Mouse (Mus musculus) liver, postnatal 0 days (tissue): ENCODE data around the gene Trmt1. TPM values are rescaled to one million over a fixed set of nuclear protein-coding genes. Genes with fewer than 3 reads are reported as not detected.

Experiments
- ATAC-seq: fragments of 200-750 bp; cut with Nextera tagmentation; 2 replicates; pipeline ENCODE4 v1.8.0; 2017; ENCODE audit warnings: mild to moderate bottlenecking, moderate library complexity
- DNase-seq: peaks from one replicate; pipeline ENCODE4 v3.0.0-alpha.2; 2016
- H3K27ac ChIP-seq: fragments of 300-500 bp; sonication (generic); 2 replicates; pipeline ENCODE4 v1.5.1; 2014; ENCODE audit warnings: antibody characterized with exemption, moderate library complexity, mild to moderate bottlenecking, low read depth
- H3K27me3 ChIP-seq: fragments of 300-500 bp; sonication (generic); 2 replicates; pipeline ENCODE4 v1.6.1; 2014; ENCODE audit warnings: low read length, control low read depth, mixed read lengths; ENCODE audit not compliant: insufficient read depth
- H3K36me3 ChIP-seq: fragments of 300-500 bp; sonication (generic); replicated peaks from 2 replicates; pipeline ENCODE4 v1.6.1; 2014; ENCODE audit warnings: mild to moderate bottlenecking, control low read depth, low read length, moderate library complexity, mixed read lengths; ENCODE audit not compliant: insufficient read depth
- H3K4me1 ChIP-seq: fragments of 300-500 bp; sonication (generic); 2 replicates; pipeline ENCODE4 v1.6.1; 2014; ENCODE audit warnings: antibody characterized with exemption, mild to moderate bottlenecking, control low read depth; ENCODE audit not compliant: insufficient read depth
- H3K4me2 ChIP-seq: fragments of 300-500 bp; sonication (generic); 2 replicates; pipeline ENCODE4 v1.6.1; 2014; ENCODE audit warnings: low read depth, mild to moderate bottlenecking, low read length, moderate library complexity, mixed read lengths
- H3K4me3 ChIP-seq: fragments of 300-500 bp; sonication (generic); 2 replicates; pipeline ENCODE4 v1.5.1; 2014; ENCODE audit warnings: low read depth, low read length
- H3K9ac ChIP-seq: fragments of 300-500 bp; sonication (generic); replicated peaks from 2 replicates; pipeline ENCODE4 v1.6.1; 2014; ENCODE audit warnings: mild to moderate bottlenecking, moderate library complexity
- H3K9me3 ChIP-seq: fragments of 300-500 bp; sonication (generic); 2 replicates; pipeline ENCODE4 v1.6.1; 2016; ENCODE audit warnings: mild to moderate bottlenecking, control low read depth, low read length, mixed read lengths
- CTCF ChIP-seq: sonication (generic); IDR thresholded peaks from 2 replicates; pipeline ENCODE4 v1.5.1; 2016; ENCODE audit warnings: antibody characterized with exemption, low read depth
- EP300 ChIP-seq: IDR thresholded peaks from 2 replicates; pipeline ENCODE4 v1.6.1; 2016; ENCODE audit warnings: antibody characterized with exemption, low read depth, mild to moderate bottlenecking
- whole genome bisulfite sequencing: fragments of 180-500 bp; shearing (Covaris S2); extraction: QIAGEN DNeasy Blood & Tissue Kit; methylation state at CpG from one replicate; pipeline ENCODE4 v1.1.7; 2014; ENCODE audit not compliant: insufficient replicate concordance; 5-methylcytosine and 5-hydroxymethylcytosine counted together
- polyA plus RNA-seq: library from polyadenylated mRNA; unstranded; fragments of >200 nt; fragmentation: Nextera tagmentation; extraction: Ambion mirVana; gene quantifications from 2 replicates; pipeline ENCODE4 v1.2.1, GENCODE M21; 2015

Gene Trmt1
- polyA plus RNA-seq, 1 experiment from 2014 or later = 21.3 TPM

GRCm38 (mm10) chr8:84739401-84739742 is 53.3 kb downstream of the Trmt1 start:
- ATAC-seq (no peak), DNase-seq (no peak)
- H3K4me2 ChIP-seq = no peak overlapping the region
- no peaks in the 10 kb centered on the region for H3K9me3 ChIP-seq
- peaks cover 28% of the 10 kb centered on the region for H3K4me1 ChIP-seq
- H3K4me3 ChIP-seq = no peak overlapping the region
- H3K36me3 ChIP-seq = no peaks in the 10 kb centered on the region
- WGBS = 45% methylated on average over 1 of the region's 1 CpGs
- H3K27ac ChIP-seq = no peak overlapping the region; the same call in 1 of the 2 replicates
- TF ChIP-seq EP300 = no peak
- no peak for TF ChIP-seq CTCF
- no peak overlapping the region for H3K9ac ChIP-seq
- H3K27me3 ChIP-seq = no peaks in the 10 kb centered on the region

DNA sequence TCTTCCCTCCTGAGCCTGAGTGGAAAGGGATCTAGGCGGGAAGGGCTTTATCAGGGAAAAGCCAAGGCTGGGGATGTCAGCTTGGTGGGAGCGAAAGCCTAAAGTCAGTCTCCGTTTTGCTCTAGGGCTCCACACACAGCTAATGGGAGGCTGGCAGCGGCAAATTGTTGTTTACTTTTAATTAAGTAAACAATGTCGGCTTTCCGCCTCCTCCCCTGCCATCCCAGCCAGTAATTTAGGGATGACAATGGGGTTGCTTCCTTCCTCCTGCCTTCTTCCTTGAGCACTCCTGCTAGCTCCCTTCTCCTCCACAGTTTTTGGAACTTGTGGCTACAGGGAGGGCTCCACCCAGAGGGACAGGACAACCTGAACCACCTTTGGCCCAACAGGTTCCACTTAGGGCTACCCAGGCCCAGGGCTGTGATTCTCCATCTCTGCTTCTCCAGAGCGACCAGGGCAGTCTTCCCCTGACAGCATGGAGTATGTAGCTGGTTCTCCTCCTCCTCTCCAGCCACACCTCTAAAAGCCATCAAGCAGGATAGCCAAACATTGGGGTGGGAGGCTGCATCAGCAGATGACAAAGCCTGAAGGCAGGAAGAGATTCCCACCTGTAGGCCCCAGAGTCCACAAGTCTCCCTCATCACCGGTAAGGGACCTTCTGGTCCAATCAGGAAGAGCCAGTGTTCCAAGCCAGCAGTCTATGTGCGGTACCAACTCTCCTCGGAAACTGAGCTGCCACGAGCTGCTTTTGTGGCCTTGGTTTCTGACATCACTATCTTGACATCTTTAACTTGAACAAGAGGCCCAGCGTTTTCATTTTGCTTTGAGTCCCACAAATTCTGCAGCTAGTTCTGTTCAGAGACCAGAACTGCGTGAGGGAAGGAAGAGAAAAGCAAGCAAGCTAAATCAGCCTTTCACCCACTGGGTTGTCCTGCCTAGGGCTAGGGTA is 55.1 kb downstream of the Trmt1 start:
- Histone ChIP-seq H3K4me1 (peaks cover 42% of the 10 kb centered on the region), H3K4me2 (no peak overlapping the region), H3K9ac (no peak overlapping the region), H3K27ac (no peak overlapping the region), H3K27me3 (no peaks in the 10 kb centered on the region), H3K9me3 (no peaks in the 10 kb centered on the region), H3K4me3 (no peak overlapping the region), H3K36me3 (no peaks in the 10 kb centered on the region)
- WGBS = 66% methylated on average over 13 of the region's 13 CpGs
- no peak for ATAC-seq
- DNase-seq = no peak
- TF ChIP-seq CTCF (no peak), EP300 (no peak)

DNA sequence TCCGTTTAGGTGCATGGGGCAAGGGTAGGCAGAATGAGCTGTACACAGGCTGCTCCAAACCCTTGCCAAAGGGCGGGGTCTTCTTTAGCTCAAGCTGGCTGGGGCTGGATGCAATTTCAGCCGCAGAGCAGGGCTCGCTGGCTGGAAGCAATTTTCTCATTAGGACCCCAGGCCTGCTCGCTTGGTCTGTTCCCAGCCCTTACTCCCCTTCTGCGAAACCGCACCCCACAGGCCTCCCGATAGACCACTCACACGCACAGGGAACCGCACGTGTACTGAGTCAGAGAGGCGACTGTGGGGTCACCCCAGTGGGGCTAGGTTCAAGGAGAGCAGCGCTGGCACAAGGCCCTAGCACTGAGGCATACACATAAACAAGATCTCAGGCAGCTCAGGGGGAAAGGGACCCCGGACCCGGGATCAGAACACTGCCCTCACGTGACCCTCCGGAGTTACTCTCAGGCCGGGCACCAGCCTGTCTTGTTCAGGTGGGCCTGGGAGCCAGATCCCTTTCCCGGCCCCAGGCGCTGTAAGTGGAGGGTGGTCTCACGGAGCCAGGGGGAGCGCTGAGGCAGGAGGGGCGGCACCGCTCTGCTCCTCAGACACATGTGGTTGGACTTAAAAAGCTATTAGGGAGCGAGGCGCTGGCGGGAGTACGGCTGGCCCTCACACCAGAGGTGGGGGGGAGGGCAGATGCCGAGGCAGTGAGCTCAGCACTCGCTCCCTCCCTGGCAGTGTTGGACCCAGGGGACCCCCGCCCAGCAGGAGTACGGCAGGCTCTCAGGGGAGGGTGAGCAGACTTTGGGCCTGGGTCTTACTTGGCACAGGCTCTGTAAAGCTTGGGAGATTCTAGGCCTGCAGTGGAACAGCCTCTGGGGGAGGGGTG is 56.3 kb downstream of the Trmt1 start:
- Histone ChIP-seq H3K9me3 (no peaks in the 10 kb centered on the region), H3K27me3 (no peaks in the 10 kb centered on the region), H3K27ac (no peak overlapping the region), H3K36me3 (no peaks in the 10 kb centered on the region), H3K4me1 (peaks cover 42% of the 10 kb centered on the region), H3K4me2 (no peak overlapping the region), H3K4me3 (no peak overlapping the region), H3K9ac (no peak overlapping the region)
- no peak for TF ChIP-seq EP300
- no peak for TF ChIP-seq CTCF
- ATAC-seq (no peak), DNase-seq (no peak)
- WGBS = 62% methylated on average over 32 of the region's 32 CpGs

- Histone ChIP-seq H3K9ac (no peak overlapping the region; the same call in 1 of the 2 replicates), H3K27ac (no peak overlapping the region), H3K36me3 (no peaks in the 10 kb centered on the region), H3K9me3 (no peaks in the 10 kb centered on the region), H3K4me1 (peaks cover 38% of the 10 kb centered on the region), H3K4me3 (no peak overlapping the region), H3K4me2 (no peak overlapping the region), H3K27me3 (no peaks in the 10 kb centered on the region)
- DNase-seq (no peak), ATAC-seq (no peak)
- WGBS = 46% methylated on average over 10 of the region's 10 CpGs
- TF ChIP-seq EP300 (no peak), CTCF (no peak)
Observed at GRCm38 (mm10) chr8:84743054-84743415, 56.9 kb downstream of the Trmt1 start.

GRCm38 (mm10) chr8:84743517-84744420 is 57.7 kb downstream of the Trmt1 start:
- no peak overlapping the region for H3K4me3 ChIP-seq
- ATAC-seq = peak; percentile 84
- no peaks in the 10 kb centered on the region for H3K9me3 ChIP-seq
- H3K27me3 ChIP-seq = no peaks in the 10 kb centered on the region
- H3K36me3 ChIP-seq = no peaks in the 10 kb centered on the region
- no peak overlapping the region; the same call in 1 of the 2 replicates for H3K9ac ChIP-seq
- TF ChIP-seq CTCF = no peak
- no peak for TF ChIP-seq EP300
- no peak overlapping the region for H3K4me2 ChIP-seq
- DNase-seq = peak; percentile 59
- peaks cover 34% of the 10 kb centered on the region for H3K4me1 ChIP-seq
- no peak overlapping the region for H3K27ac ChIP-seq
- 33% methylated on average over 16 of the region's 17 CpGs for WGBS
